Mouse (Mus musculus) kidney, adult 2 months (tissue): Measurements from ENCODE around the gene Lhfp.

Experiments
- CTCF ChIP-seq: fragments of 200-500 bp; conservative IDR thresholded peaks from 2 replicates; pipeline ENCODE4 v1.5.1; 2011; ENCODE audit warnings: low read depth, mild to moderate bottlenecking, control low read depth, low read length, moderate library complexity, mixed read lengths; ENCODE audit not compliant: insufficient read depth, insufficient read length
- POLR2A ChIP-seq: fragments of 200-500 bp; IDR thresholded peaks from one replicate; pipeline ENCODE4 v1.6.1; 2011; ENCODE audit warnings: low read depth, low read length, control low read depth

GRCm38 (mm10) chr3:53214386-53214785 is 173.1 kb downstream of the Lhfp start:
- no peak for TF ChIP-seq CTCF
- no peak for TF ChIP-seq POLR2A
